Mouse (Mus musculus) stomach, postnatal 0 days (tissue): ENCODE results near the gene Nenf. TPM values are rescaled to one million over a fixed set of nuclear protein-coding genes. Genes with fewer than 3 reads are reported as not detected.

ENCODE experiments used
- ATAC-seq: fragments of 200-750 bp; cut with Nextera tagmentation; 2 replicates; pipeline ENCODE4 v1.8.0; 2017; ENCODE audit not compliant: low FRiP score, low TSS enrichment
- DNase-seq: peaks from one replicate; pipeline ENCODE4 v3.0.0-alpha.2; 2016; ENCODE audit warnings: low spot score
- H3K27ac ChIP-seq: fragments of 300-500 bp; sonication (generic); replicated peaks from 2 replicates; pipeline ENCODE4 v1.5.1; 2014; ENCODE audit warnings: mild to moderate bottlenecking, control low read depth
- H3K27me3 ChIP-seq: fragments of 300-500 bp; sonication (generic); 2 replicates; pipeline ENCODE4 v1.6.1; 2014; ENCODE audit warnings: low read length; ENCODE audit not compliant: control insufficient read depth, insufficient read depth
- H3K36me3 ChIP-seq: fragments of 300-500 bp; sonication (generic); 2 replicates; pipeline ENCODE4 v1.6.1; 2014; ENCODE audit warnings: low read length, mixed read lengths; ENCODE audit not compliant: control insufficient read depth, insufficient read depth
- H3K4me1 ChIP-seq: fragments of 300-500 bp; sonication (generic); replicated peaks from 2 replicates; pipeline ENCODE4 v1.6.1; 2014; ENCODE audit warnings: antibody characterized with exemption; ENCODE audit not compliant: control insufficient read depth, insufficient read depth
- H3K4me2 ChIP-seq: fragments of 300-500 bp; sonication (generic); replicated peaks from 2 replicates; pipeline ENCODE4 v1.6.1; 2014; ENCODE audit warnings: low read depth, mild to moderate bottlenecking, control low read depth, moderate library complexity
- H3K4me3 ChIP-seq: fragments of 300-500 bp; sonication (generic); 2 replicates; pipeline ENCODE4 v1.5.1; 2014; ENCODE audit warnings: low read depth, low read length, control low read depth
- H3K9ac ChIP-seq: fragments of 300-500 bp; sonication (generic); 2 replicates; pipeline ENCODE4 v1.6.1; 2014; ENCODE audit warnings: mild to moderate bottlenecking, low read length, control low read depth, mixed read lengths
- H3K9me3 ChIP-seq: fragments of 300-500 bp; sonication (generic); 2 replicates; pipeline ENCODE4 v1.6.1; 2016; ENCODE audit warnings: low read length; ENCODE audit not compliant: control insufficient read depth
- CTCF ChIP-seq: IDR thresholded peaks from 2 replicates; pipeline ENCODE4 v1.5.1; 2016; ENCODE audit warnings: antibody characterized with exemption, low read depth, mild to moderate bottlenecking, moderate library complexity
- EP300 ChIP-seq: optimal IDR thresholded peaks from 2 replicates; pipeline ENCODE3; 2016; ENCODE audit warnings: antibody characterized with exemption
- WGBS: fragments of 180-500 bp; shearing (Covaris S2); extraction: QIAGEN DNeasy Blood & Tissue Kit; methylation state at CpG from one replicate; pipeline ENCODE4 v1.1.7; 2014; 5-methylcytosine and 5-hydroxymethylcytosine counted together
- polyA plus RNA-seq: library from polyadenylated mRNA; unstranded; fragments of >200 nt; fragmentation: Nextera tagmentation; extraction: Ambion mirVana; gene quantifications from 2 replicates; pipeline ENCODE4 v1.2.1, GENCODE M21; 2015

The Nenf gene
- polyA plus RNA-seq, 1 experiment from 2014 or later, result 120 TPM

DNA sequence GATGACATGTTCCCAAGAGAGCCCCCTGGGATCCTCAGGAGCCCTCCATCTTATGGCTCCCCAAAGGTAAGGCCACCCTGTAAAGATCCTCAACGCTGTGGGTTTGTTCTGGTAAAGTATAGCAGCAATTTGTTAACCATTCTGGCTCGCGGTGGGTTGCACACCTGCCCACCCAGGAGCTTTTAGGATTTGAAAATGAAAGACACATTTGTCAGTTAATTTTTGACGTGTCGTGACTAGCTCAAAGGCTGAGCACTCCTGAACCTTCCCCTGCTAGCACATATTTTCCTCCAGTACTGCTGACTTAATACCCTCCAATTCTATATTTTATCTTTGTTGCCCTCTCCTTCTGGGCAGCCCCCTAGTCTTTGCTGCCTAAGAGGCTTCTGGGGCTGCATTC lies 50.8 kb downstream of the Nenf start:
- H3K27me3 ChIP-seq, result no peaks in the 10 kb centered on the region
- no peak overlapping the region for H3K9ac ChIP-seq
- no peak for DNase-seq
- no peak overlapping the region for H3K4me3 ChIP-seq
- H3K4me1 ChIP-seq, result peaks cover 2% of the 10 kb centered on the region; the same call in 1 of the 2 replicates
- no peaks in the 10 kb centered on the region for H3K9me3 ChIP-seq
- no peak overlapping the region for H3K27ac ChIP-seq
- no peak overlapping the region for H3K4me2 ChIP-seq
- H3K36me3 ChIP-seq, result no peaks in the 10 kb centered on the region
- no peak for TF ChIP-seq EP300
- TF ChIP-seq CTCF, result no peak
- no peak for ATAC-seq
- WGBS, result 63% methylated on average over 5 of the region's 5 CpGs

DNA sequence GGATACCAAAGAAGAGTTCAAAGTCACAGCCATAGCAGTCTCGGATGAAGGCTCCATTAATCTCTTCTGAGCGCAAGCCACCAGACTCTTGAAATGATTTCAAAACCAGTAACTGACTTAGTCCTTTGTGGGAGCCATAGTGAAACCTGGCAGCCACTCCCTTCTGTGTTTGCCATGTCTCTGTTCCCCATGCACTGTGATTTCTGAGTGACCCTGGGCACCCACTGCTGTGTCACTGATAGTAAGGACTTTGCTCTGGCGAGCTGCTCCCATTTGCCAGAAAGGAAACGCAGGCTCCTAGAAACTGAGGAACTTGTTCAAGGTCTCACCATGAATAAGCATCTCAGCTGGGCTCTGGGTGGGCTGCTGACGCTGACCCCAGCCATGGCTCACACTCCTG lies 54.5 kb downstream of the Nenf start:
- peak; percentile 58 for ATAC-seq
- TF ChIP-seq CTCF (no peak), EP300 (no peak)
- Histone ChIP-seq H3K27me3 (no peaks in the 10 kb centered on the region), H3K9ac (no peak overlapping the region), H3K4me1 (peaks cover 2% of the 10 kb centered on the region; the same call in 1 of the 2 replicates), H3K9me3 (no peaks in the 10 kb centered on the region), H3K27ac (peak overlapping the region; percentile 40; the same call in 1 of the 2 replicates), H3K36me3 (no peaks in the 10 kb centered on the region), H3K4me3 (no peak overlapping the region), H3K4me2 (no peak overlapping the region)
- DNase-seq, result peak; percentile 56
- WGBS, result 58% methylated on average over 5 of the region's 5 CpGs

- DNase-seq, result no peak
- Histone ChIP-seq H3K9me3 (no peaks in the 10 kb centered on the region), H3K9ac (no peak overlapping the region), H3K4me1 (no peaks in the 10 kb centered on the region), H3K4me3 (no peak overlapping the region), H3K36me3 (no peaks in the 10 kb centered on the region), H3K27me3 (no peaks in the 10 kb centered on the region), H3K27ac (no peak overlapping the region), H3K4me2 (no peak overlapping the region)
- 42% methylated on average over 6 of the region's 6 CpGs for WGBS
- TF ChIP-seq CTCF, result no peak
- no peak for TF ChIP-seq EP300
- no peak for ATAC-seq
These were observed 56.1 kb downstream of the Nenf start for GRCm38 (mm10) chr1:191261861-191262260.

GRCm38 (mm10) chr1:191259661-191260060 lies 58.3 kb downstream of the Nenf start:
- Histone ChIP-seq H3K27ac (no peak overlapping the region), H3K9me3 (no peaks in the 10 kb centered on the region), H3K9ac (no peak overlapping the region), H3K36me3 (no peaks in the 10 kb centered on the region), H3K4me2 (no peak overlapping the region), H3K4me3 (no peak overlapping the region), H3K27me3 (no peaks in the 10 kb centered on the region), H3K4me1 (no peaks in the 10 kb centered on the region)
- TF ChIP-seq EP300 (no peak), CTCF (no peak)
- 69% methylated on average over 5 of the region's 5 CpGs for WGBS
- no peak for DNase-seq
- ATAC-seq, result no peak

GRCm38 (mm10) chr1:191259121-191259520 lies 58.9 kb downstream of the Nenf start:
- Histone ChIP-seq H3K9me3 (no peaks in the 10 kb centered on the region), H3K36me3 (no peaks in the 10 kb centered on the region), H3K4me1 (no peaks in the 10 kb centered on the region), H3K4me3 (no peak overlapping the region), H3K4me2 (no peak overlapping the region), H3K9ac (no peak overlapping the region), H3K27ac (no peak overlapping the region), H3K27me3 (no peaks in the 10 kb centered on the region)
- TF ChIP-seq CTCF (no peak), EP300 (no peak)
- ATAC-seq (no peak), DNase-seq (no peak)
- 23% methylated on average over 7 of the region's 7 CpGs for WGBS

DNA sequence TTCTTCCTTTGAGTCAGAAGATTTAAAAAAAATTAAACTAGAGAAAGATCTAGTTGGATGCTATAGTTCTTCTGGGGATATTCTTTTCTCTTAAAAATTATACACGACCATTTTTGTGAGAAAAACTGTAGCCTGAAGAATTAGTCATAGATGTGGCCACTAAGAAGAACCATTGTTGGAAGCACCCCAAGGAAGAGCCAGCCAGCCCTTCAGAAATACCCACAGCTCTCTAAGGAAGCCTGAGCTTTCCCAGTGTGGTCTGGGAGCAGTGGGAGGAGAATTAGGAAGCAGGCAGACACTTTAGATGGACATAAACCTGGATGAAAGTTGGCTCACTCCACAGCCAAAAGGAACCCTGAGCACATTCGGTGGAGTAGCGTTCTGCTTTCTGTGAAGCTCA lies 59.5 kb downstream of the Nenf start:
- no peaks in the 10 kb centered on the region for H3K36me3 ChIP-seq
- H3K27me3 ChIP-seq, result no peaks in the 10 kb centered on the region
- DNase-seq, result no peak
- no peak overlapping the region for H3K4me2 ChIP-seq
- H3K9ac ChIP-seq, result no peak overlapping the region
- ATAC-seq, result no peak
- H3K27ac ChIP-seq, result no peak overlapping the region
- H3K4me1 ChIP-seq, result no peaks in the 10 kb centered on the region
- whole genome bisulfite sequencing, result 47% methylated on average over 3 of the region's 3 CpGs
- TF ChIP-seq CTCF (no peak), EP300 (no peak)
- no peaks in the 10 kb centered on the region for H3K9me3 ChIP-seq
- no peak overlapping the region for H3K4me3 ChIP-seq
